Mouse (Mus musculus) stomach, postnatal 0 days (tissue): Measurements from ENCODE around the gene Bloc1s2. TPM values are rescaled to one million over a fixed set of nuclear protein-coding genes. Genes with fewer than 3 reads are reported as not detected.

Experiments
- ATAC-seq: fragments of 200-750 bp; cut with Nextera tagmentation; 2 replicates; pipeline ENCODE4 v1.8.0; 2017; ENCODE audit not compliant: low FRiP score, low TSS enrichment
- DNase-seq: peaks from one replicate; pipeline ENCODE4 v3.0.0-alpha.2; 2016; ENCODE audit warnings: low spot score
- H3K27ac ChIP-seq: fragments of 300-500 bp; sonication (generic); replicated peaks from 2 replicates; pipeline ENCODE4 v1.5.1; 2014; ENCODE audit warnings: mild to moderate bottlenecking, control low read depth
- H3K27me3 ChIP-seq: fragments of 300-500 bp; sonication (generic); 2 replicates; pipeline ENCODE4 v1.6.1; 2014; ENCODE audit warnings: low read length; ENCODE audit not compliant: control insufficient read depth, insufficient read depth
- H3K36me3 ChIP-seq: fragments of 300-500 bp; sonication (generic); 2 replicates; pipeline ENCODE4 v1.6.1; 2014; ENCODE audit warnings: low read length, mixed read lengths; ENCODE audit not compliant: control insufficient read depth, insufficient read depth
- H3K4me1 ChIP-seq: fragments of 300-500 bp; sonication (generic); replicated peaks from 2 replicates; pipeline ENCODE4 v1.6.1; 2014; ENCODE audit warnings: antibody characterized with exemption; ENCODE audit not compliant: control insufficient read depth, insufficient read depth
- H3K4me2 ChIP-seq: fragments of 300-500 bp; sonication (generic); replicated peaks from 2 replicates; pipeline ENCODE4 v1.6.1; 2014; ENCODE audit warnings: low read depth, mild to moderate bottlenecking, control low read depth, moderate library complexity
- H3K4me3 ChIP-seq: fragments of 300-500 bp; sonication (generic); 2 replicates; pipeline ENCODE4 v1.5.1; 2014; ENCODE audit warnings: low read depth, low read length, control low read depth
- H3K9ac ChIP-seq: fragments of 300-500 bp; sonication (generic); 2 replicates; pipeline ENCODE4 v1.6.1; 2014; ENCODE audit warnings: mild to moderate bottlenecking, low read length, control low read depth, mixed read lengths
- H3K9me3 ChIP-seq: fragments of 300-500 bp; sonication (generic); 2 replicates; pipeline ENCODE4 v1.6.1; 2016; ENCODE audit warnings: low read length; ENCODE audit not compliant: control insufficient read depth
- CTCF ChIP-seq: IDR thresholded peaks from 2 replicates; pipeline ENCODE4 v1.5.1; 2016; ENCODE audit warnings: antibody characterized with exemption, low read depth, mild to moderate bottlenecking, moderate library complexity
- EP300 ChIP-seq: optimal IDR thresholded peaks from 2 replicates; pipeline ENCODE3; 2016; ENCODE audit warnings: antibody characterized with exemption
- WGBS: fragments of 180-500 bp; shearing (Covaris S2); extraction: QIAGEN DNeasy Blood & Tissue Kit; methylation state at CpG from one replicate; pipeline ENCODE4 v1.1.7; 2014; 5-methylcytosine and 5-hydroxymethylcytosine counted together
- polyA plus RNA-seq: library from polyadenylated mRNA; unstranded; fragments of >200 nt; fragmentation: Nextera tagmentation; extraction: Ambion mirVana; gene quantifications from 2 replicates; pipeline ENCODE4 v1.2.1, GENCODE M21; 2015

Gene Bloc1s2
- polyA plus RNA-seq, 1 experiment from 2014 or later = 60.3 TPM

DNA sequence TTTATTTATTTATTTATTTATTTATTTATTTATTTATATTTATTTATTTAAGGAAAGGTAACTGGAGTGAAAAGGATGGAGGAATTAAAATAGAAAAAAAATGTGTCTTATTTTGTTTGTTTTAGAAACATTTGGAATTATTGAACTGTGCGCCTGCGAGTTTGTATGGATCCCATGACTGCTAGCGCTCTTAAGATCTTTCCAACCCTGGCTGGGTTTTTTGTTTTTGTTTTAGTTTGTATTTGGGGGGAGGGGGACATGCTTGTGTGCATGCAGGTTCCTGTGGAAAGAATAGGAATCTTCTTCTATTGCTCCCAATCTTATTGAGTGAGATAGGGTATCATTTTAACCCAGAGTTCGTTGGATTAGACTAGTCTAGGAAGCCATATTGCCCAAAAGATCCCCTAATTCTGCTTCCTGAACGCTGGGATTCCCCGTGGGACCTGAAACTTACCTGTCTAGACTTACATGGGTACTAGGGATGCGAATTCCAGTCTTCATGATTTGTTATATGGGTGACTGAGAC lies 10.2 kb downstream of the Bloc1s2 start:
- H3K27me3 ChIP-seq = no peaks in the 10 kb centered on the region
- DNase-seq (no peak), ATAC-seq (no peak)
- H3K4me2 ChIP-seq = peak overlapping the region; percentile 50
- peak overlapping the region; percentile 38; the same call in 1 of the 2 replicates for H3K9ac ChIP-seq
- H3K4me3 ChIP-seq = peak overlapping the region; percentile 76
- WGBS = 29% methylated on average over 7 of the region's 7 CpGs
- no peaks in the 10 kb centered on the region for H3K36me3 ChIP-seq
- TF ChIP-seq EP300 (no peak), CTCF (no peak)
- H3K27ac ChIP-seq = no peak overlapping the region
- 0 out of 2 replicates have a peak, but pooled peaks cover 2% of the 10 kb centered on the region for H3K4me1 ChIP-seq
- H3K9me3 ChIP-seq = no peaks in the 10 kb centered on the region

- Histone ChIP-seq H3K27me3 (no peaks in the 10 kb centered on the region), H3K36me3 (no peaks in the 10 kb centered on the region), H3K4me3 (peak within 1 kb of the TSS; percentile 76), H3K4me2 (peak within 1 kb of the TSS; percentile 81), H3K9ac (peak within 1 kb of the TSS; percentile 76), H3K4me1 (0 out of 2 replicates have a peak, but pooled peaks cover 2% of the 10 kb centered on the region), H3K27ac (peak within 1 kb of the TSS; percentile 78), H3K9me3 (no peaks in the 10 kb centered on the region)
- DNase-seq = peak; percentile 90
- under 1% methylated on average over 45 of the region's 45 CpGs for WGBS
- peak; percentile 90 for ATAC-seq
- TF ChIP-seq CTCF (no peak), EP300 (no peak)
These were observed 10.9 kb downstream of the Bloc1s2 start, which contains the start of gene Cwf19l1 for GRCm38 (mm10) chr19:44135072-44135959. Cwf19l1 (minus strand) TSS chr19:44135876.

- H3K36me3 ChIP-seq = peaks cover 3% of the 10 kb centered on the region; the same call in 1 of the 2 replicates
- H3K4me2 ChIP-seq = no peak overlapping the region
- no peak overlapping the region for H3K9ac ChIP-seq
- H3K9me3 ChIP-seq = no peaks in the 10 kb centered on the region
- ATAC-seq (no peak), DNase-seq (no peak)
- TF ChIP-seq CTCF (no peak), EP300 (no peak)
- 0 out of 2 replicates have a peak, but pooled peaks cover 2% of the 10 kb centered on the region for H3K4me1 ChIP-seq
- no peak overlapping the region for H3K4me3 ChIP-seq
- no peak overlapping the region for H3K27ac ChIP-seq
- WGBS = 89% methylated on average over 5 of the region's 5 CpGs
- no peaks in the 10 kb centered on the region for H3K27me3 ChIP-seq
These were observed 13.3 kb downstream of the Bloc1s2 start for GRCm38 (mm10) chr19:44132917-44133316.

GRCm38 (mm10) chr19:44128560-44128959 lies 17.7 kb downstream of the Bloc1s2 start:
- WGBS = 55% methylated on average over 2 of the region's 2 CpGs
- Histone ChIP-seq H3K27ac (no peak overlapping the region), H3K9me3 (no peaks in the 10 kb centered on the region), H3K27me3 (no peaks in the 10 kb centered on the region), H3K9ac (no peak overlapping the region), H3K4me2 (no peak overlapping the region), H3K36me3 (peaks cover 13% of the 10 kb centered on the region; the same call in 1 of the 2 replicates), H3K4me3 (no peak overlapping the region), H3K4me1 (no peaks in the 10 kb centered on the region)
- ATAC-seq (no peak), DNase-seq (no peak)
- TF ChIP-seq CTCF (no peak), EP300 (no peak)

DNA sequence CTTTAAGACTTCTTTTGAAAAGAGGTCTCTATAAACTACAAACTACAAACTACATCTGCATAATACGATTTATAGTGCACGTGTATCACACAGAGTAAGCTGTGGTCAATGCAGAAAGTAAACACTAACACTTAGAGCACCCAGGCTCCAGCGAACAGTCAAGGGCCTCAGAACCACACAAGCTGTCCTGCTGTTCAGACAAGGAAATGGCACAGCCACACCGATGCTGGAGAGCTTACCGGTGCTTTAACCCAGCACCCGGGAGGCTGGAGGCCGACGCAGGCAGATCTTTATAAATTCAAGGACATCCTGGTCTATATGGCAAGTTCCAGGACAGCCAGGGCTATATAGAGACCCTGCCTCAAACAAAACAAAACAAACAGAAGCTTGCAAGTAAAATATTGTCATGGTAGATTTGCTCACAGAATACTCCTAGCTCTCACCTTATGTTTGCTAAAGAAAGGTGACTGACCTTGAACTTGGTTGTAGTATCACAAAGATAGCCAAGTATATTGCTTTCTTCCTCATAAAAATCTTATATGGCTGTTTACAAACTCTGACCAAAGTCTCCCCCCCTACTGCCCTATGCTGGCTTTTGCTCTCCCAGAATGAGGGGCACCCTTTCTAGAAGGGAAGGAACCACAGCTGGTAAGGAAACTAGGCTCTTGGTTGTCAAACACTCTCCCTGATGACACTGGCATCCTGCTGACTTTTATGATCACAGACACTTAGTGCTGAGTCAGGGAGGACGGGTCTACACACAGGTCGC lies 18.3 kb downstream of the Bloc1s2 start:
- no peaks in the 10 kb centered on the region for H3K4me1 ChIP-seq
- ATAC-seq = no peak
- 93% methylated on average over 10 of the region's 10 CpGs for WGBS
- no peaks in the 10 kb centered on the region for H3K9me3 ChIP-seq
- no peak for DNase-seq
- no peak overlapping the region for H3K27ac ChIP-seq
- H3K9ac ChIP-seq = no peak overlapping the region
- H3K36me3 ChIP-seq = peaks cover 13% of the 10 kb centered on the region; the same call in 1 of the 2 replicates
- no peaks in the 10 kb centered on the region for H3K27me3 ChIP-seq
- no peak overlapping the region for H3K4me2 ChIP-seq
- H3K4me3 ChIP-seq = no peak overlapping the region
- TF ChIP-seq EP300 (no peak), CTCF (no peak)
